Mouse (Mus musculus): ENCODE data around the gene Ypel2.

Ypel2 gene

DNA sequence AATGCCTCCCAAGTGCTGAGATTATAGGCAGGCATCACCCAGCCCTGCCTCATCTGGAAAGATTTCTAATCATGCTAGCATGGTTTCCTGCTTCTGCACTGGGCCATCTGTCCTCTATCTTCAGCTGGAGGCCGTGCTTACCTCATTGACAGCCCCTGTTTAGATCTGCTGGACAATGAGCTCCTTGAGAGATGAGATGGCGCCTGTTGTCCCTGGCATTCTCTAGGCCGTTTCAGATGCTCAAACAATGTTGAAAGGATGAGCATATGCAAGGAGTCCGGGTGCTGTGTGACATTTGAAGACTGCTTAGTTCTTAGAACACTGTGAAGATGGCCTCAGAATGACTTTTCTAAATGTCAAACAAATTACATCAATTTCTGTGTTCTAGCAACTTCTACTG lies 88.8 kb downstream of the Ypel2 start:
- DNase-seq (ENCODE audit: extremely low spot score, low spot score) = no peak

DNA sequence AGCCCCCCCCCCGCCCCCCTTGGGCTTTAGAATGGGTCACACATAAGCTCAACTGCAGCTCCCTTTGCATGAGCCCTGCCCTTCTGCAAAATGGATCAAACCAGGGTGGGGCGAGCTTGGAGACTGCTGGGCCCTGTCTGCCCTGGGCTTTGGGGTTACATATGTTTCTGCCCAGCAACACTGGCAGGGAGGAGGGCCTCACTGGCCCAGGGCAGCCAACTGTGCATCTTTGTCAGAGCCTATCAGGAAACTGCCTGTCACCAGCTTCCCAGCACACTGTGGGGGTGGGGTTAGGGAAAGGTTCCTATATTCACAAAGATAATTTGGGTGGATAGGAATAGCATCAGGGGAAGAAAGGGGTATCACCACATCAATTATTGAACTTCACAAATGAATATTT lies 95.1 kb downstream of the Ypel2 start:
- no peak for DNase-seq (ENCODE audit: extremely low spot score, low spot score)

DNA sequence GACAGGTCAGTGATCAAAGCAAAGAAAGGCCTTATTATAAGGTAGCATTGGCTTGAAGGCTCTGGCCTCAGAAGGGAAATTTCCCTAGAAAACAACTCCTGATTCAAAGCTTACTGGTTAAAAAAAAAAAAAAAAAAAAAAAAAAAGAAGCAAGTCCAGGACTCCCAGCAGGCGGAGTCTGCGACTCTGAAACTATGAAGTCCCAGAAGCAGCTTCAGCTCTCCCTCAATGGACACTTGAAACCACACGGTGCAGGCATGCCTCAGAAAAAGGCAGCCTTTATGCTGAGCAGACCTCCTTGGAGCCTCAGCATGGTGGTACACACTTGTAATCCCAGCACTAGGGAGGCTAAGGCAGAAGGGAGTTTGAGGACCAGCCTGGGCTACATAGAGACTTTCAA lies 97.9 kb downstream of the Ypel2 start:
- DNase-seq (ENCODE audit: extremely low spot score, low spot score) = no peak

DNA sequence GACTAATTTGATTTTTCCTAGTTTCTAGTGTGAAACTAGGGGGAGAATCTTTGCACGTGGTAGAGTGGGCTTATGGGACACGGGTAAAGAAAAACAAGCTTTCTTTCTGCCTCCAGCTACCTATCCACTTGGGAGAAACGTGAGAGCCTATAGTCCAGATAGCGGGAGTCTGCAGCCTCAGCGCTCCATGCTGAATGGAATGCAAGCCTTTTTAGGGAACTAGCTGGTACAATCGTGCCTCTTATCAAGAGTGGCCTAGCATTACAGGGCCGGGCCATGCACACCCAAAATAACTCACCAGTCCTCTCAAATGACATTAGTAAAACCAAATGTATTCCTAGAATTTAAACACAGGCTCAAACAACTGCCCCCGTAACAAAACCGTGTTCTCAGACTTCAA lies 98.4 kb downstream of the Ypel2 start:
- no peak for DNase-seq (ENCODE audit: extremely low spot score, low spot score)

DNA sequence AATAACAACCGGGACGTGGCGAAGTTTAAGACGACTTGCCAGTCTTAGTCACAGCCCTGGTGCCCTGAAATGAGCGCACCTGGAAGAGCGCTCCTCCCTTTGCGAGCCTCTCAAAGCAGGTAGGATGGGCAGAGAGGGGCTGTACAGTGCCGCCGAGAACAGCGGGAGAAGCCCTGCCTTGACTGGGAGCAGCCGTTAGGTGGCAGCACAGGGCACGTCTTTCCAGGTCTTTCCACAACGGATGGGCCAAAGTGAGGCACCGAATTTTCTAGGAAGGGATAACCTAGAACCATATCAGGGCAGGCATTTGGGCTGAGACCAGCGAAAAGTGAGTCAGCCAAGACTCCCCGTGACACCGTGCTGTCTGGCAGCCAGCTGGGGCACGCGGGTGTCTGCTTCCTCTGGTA lies 99.3 kb downstream of the Ypel2 start:
- DNase-seq (ENCODE audit: extremely low spot score, low spot score) = peak; percentile 86

DNA sequence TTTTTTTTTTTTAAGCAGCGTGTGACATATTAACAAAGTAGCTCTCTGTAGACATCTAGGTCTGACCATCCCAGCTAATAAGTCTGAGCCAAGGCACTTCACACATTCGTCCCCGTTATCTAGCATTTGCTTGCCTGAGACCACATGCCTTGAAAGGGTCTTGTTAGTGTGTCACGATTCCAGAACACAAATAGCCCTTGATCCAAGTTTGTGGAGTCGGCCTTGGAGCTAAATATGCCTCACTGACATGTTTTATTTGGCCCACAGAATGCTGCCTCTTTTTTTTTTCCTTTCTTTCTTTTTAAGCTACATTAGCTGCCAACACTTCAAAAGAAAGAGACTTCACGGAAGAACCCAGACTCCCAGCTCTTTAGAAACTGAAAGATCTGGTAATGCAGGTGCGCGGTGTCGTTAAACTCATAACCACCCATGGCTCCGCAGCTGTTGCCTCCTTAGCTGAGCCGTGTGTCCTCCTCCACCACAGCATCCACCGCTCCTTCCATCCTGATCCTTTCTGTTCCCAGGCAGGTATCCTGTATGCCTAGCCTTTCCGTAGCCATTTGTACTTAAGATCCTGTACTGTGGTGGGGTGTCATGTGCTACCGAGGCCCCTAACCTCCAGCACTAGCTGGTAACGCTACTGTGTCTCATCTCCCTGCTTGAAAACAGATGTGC lies 100.4 kb downstream of the Ypel2 start:
- DNase-seq (ENCODE audit: extremely low spot score, low spot score) = no peak
